Mouse (Mus musculus) urinary bladder, postnatal 0 days (tissue): ENCODE data around the gene Cops4. TPM values are rescaled to one million over a fixed set of nuclear protein-coding genes. Genes with fewer than 3 reads are reported as not detected.

Experiments
- microRNA-seq: library from miRNA; unstranded; fragments of <30 nt; microRNA quantifications from one replicate; pipeline ENCODE4, GENCODE M21; 2016
- polyA plus RNA-seq: library from polyadenylated mRNA; unstranded; fragments of >200 nt; fragmentation: Nextera tagmentation; extraction: Ambion mirVana; gene quantifications from 2 replicates; pipeline ENCODE4 v1.2.1, GENCODE M21; 2015

The Cops4 gene
- polyA plus RNA-seq: 103 and 116 TPM in 2 replicates

DNA sequence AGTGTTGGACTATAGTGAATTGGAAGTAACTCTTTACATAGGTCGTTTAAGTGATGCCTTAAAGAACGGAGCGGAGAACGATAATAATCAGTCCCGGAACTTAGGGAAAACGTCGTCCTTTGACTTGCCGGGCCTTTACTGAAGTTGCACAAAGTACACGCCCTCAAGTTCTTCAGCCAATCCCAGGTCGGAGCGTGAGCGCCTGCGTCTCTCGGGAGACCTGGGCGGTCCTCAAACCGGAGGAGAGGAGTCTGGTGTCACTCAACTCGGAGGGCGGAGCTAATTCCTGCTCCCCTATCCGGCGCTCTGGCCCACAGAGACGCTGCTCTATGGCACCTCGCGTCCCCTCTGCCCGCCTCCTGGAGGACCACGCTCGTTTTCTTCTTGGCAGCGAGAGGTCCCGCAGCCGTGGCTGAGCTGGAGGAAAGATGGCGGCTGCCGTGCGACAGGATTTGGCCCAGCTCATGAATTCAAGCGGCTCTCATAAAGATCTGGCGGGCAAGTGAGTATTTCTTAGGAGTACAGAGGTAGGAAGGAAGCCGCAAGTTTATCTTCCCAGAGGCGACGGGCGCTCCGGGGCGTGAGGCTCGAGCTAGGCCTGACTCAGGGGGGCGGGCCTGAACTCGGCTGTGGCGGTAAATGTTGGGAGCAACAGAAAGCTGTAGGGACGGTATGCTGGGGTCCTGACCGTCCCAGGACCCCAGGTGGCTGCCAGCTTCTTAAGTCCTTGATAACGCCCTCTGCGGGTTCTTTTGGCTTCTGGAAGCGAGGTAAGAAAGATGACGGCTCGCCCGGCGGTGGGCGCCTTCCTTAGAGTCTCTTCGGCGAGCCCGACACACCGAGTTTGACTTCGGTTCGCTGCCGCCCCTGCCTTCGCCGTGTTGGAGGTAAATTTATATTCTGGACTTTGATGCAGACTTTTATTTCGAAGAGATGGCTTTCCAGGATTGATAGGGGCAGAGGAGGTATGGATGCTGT is at the start of gene Cops4:
Gene Cops4, plus strand, starts transcription at position 261 of the 978 bp plus-strand sequence.

GRCm38 (mm10) chr5:100500458-100500961 is 17.6 kb upstream of the Cops4 start, which contains the start of gene Lin54:
Gene Lin54, minus strand, starts transcription at chr5:100500639.

DNA sequence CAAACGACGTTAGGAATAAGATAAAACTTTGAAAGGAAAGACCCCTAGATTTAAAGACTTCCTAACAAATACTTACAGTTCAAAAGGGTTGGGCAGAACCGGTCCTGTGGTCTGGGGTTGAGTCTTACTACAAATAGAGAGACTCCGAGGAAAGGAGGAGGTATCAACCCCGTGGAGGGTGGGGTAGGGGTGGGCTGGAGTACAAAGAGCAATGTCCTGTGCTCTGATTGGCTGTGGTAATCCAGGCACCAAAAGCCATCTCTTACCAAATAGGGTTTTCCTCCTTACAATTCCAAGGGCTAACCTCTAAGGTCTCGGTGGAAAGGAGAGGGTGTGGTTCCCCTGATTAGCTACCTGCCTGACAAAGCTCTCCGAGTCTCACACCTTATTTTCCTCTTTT is 54.0 kb downstream of the Cops4 start, which contains the start of gene Plac8:
Gene Plac8, minus strand, starts transcription at position 177 of the 400 bp plus-strand sequence.

Small RNAs within 50 kb of the gene (microRNA-seq; reads per million reads assigned to microRNA genes)
- not detected for gene Gm23222

Other genes with a start within 250 kb of the Cops4 start
- 130 and 158 TPM in 2 replicates for gene Sec31a, start 102.1 kb upstream of the Cops4 start, polyA plus RNA-seq
- gene Lin54, start 17.7 kb upstream of the Cops4 start, polyA plus RNA-seq: 3.9 and 5.9 TPM in 2 replicates
- 108 and 113 TPM in 2 replicates for gene Plac8, start 53.9 kb downstream of the Cops4 start, polyA plus RNA-seq
- 41.8 and 43.7 TPM in 2 replicates for gene Coq2, start 156.8 kb downstream of the Cops4 start, polyA plus RNA-seq
- gene Hpse, start 201.4 kb downstream of the Cops4 start, polyA plus RNA-seq: 7.6 and 7.9 TPM in 2 replicates